Mouse (Mus musculus) thymus, adult 2 months (tissue): Measurements from ENCODE around the gene Zdhhc24. TPM values are rescaled to one million over a fixed set of nuclear protein-coding genes. Genes with fewer than 3 reads are reported as not detected.

ENCODE experiments used
- DNase-seq: peaks from one replicate; pipeline ENCODE4 v3.0.0; 2021
- H3K27ac ChIP-seq: fragments of 200-500 bp; 2 replicates; pipeline ENCODE4 v1.5.1; 2012; ENCODE audit warnings: low read length, control low read depth; ENCODE audit not compliant: control insufficient read depth, insufficient read depth
- H3K27me3 ChIP-seq: fragments of 200-500 bp; 2 replicates; pipeline ENCODE4 v1.6.1; 2012; ENCODE audit warnings: mild to moderate bottlenecking, low read length, moderate library complexity, mixed read lengths; ENCODE audit not compliant: control insufficient read depth, insufficient read depth
- H3K36me3 ChIP-seq: fragments of 200-500 bp; 2 replicates; pipeline ENCODE4 v1.6.1; 2012; ENCODE audit warnings: mild to moderate bottlenecking, low read length, moderate library complexity; ENCODE audit not compliant: control insufficient read depth, insufficient read depth
- H3K4me1 ChIP-seq: fragments of 200-500 bp; replicated peaks from 2 replicates; pipeline ENCODE4 v1.6.1; 2012; ENCODE audit warnings: low read length; ENCODE audit not compliant: control insufficient read depth, insufficient read depth
- H3K4me3 ChIP-seq: fragments of 200-500 bp; 2 replicates; pipeline ENCODE4 v1.5.1; 2012; ENCODE audit warnings: mild to moderate bottlenecking, low read length, control low read depth, moderate library complexity; ENCODE audit not compliant: control insufficient read depth, insufficient read depth
- CTCF ChIP-seq: fragments of 200-500 bp; IDR thresholded peaks from 2 replicates; pipeline ENCODE4 v1.5.1; 2012; ENCODE audit warnings: mild to moderate bottlenecking, control low read depth, low read length, moderate library complexity, borderline replicate concordance; ENCODE audit not compliant: control insufficient read depth, poor library complexity, insufficient read depth; ENCODE audit errors: extremely low read depth
- POLR2A ChIP-seq: fragments of 200-500 bp; IDR thresholded peaks from 2 replicates; pipeline ENCODE4 v1.6.1; 2012; ENCODE audit warnings: mild to moderate bottlenecking, low read length, control low read depth, moderate library complexity; ENCODE audit not compliant: control insufficient read depth, poor library complexity, insufficient read depth; ENCODE audit errors: extremely low read depth
- WGBS: fragments of 180-500 bp; shearing (Covaris S2); methylation state at CpG from one replicate; pipeline ENCODE4 v1.1.7; 2018; 5-methylcytosine and 5-hydroxymethylcytosine counted together
- polyA plus RNA-seq: library from polyadenylated mRNA; depleted of rRNA; stranded (reverse); fragments of >200 nt; gene quantifications from 2 replicates; pipeline ENCODE4 v1.2.3, GENCODE M21; 2012; rRNA removed

Gene Zdhhc24
- polyA plus RNA-seq = 53.0 and 53.5 TPM in 2 replicates

GRCm38 (mm10) chr19:4878405-4879323 is at the start of gene Zdhhc24:
Zdhhc24 (plus strand) TSS chr19:4878668.
- peak; percentile 79 for TF ChIP-seq POLR2A
- peak; percentile 46; the same call in 1 of the 2 replicates for TF ChIP-seq CTCF
- Histone ChIP-seq H3K4me1 (peaks cover 11% of the 10 kb centered on the region), H3K36me3 (no peaks in the 10 kb centered on the region), H3K27me3 (no peaks in the 10 kb centered on the region; the same call in 1 of the 2 replicates), H3K4me3 (peak within 1 kb of the TSS; percentile 86), H3K27ac (no peak within 1 kb of the TSS)
- under 1% methylated on average over 52 of the region's 52 CpGs for WGBS
- DNase-seq = peak; percentile 98

DNA sequence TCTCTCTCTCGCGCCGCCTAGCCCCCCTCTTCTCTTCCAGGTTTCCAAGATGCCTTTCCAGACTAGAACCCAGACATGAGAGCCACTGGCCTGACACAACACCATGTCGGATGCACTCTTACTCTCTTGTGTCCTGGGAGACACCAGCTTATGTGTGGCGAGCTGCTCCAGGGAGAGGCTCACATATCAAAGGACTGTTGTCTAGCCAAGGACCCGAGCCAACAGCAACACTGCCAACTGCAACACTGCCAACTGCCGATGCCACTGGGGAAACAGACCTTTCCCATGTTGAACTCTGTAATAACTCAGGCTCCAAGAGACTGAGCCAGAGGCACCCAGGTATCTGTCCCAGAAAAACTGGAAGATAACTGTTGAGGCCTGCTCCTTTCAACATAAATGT is 49.3 kb upstream of the Zdhhc24 start:
- Histone ChIP-seq H3K4me3 (no peak overlapping the region), H3K27me3 (no peaks in the 10 kb centered on the region), H3K4me1 (no peaks in the 10 kb centered on the region), H3K27ac (no peak overlapping the region), H3K36me3 (no peaks in the 10 kb centered on the region)
- WGBS = 94% methylated on average over 7 of the region's 7 CpGs
- TF ChIP-seq POLR2A = no peak
- DNase-seq = no peak

- Histone ChIP-seq H3K4me3 (no peak overlapping the region), H3K4me1 (peaks cover 7% of the 10 kb centered on the region), H3K27me3 (no peaks in the 10 kb centered on the region), H3K27ac (no peak overlapping the region), H3K36me3 (no peaks in the 10 kb centered on the region)
- WGBS = 95% methylated on average over 8 of the region's 8 CpGs
- DNase-seq = no peak
- no peak for TF ChIP-seq CTCF
Measured at GRCm38 (mm10) chr19:4833977-4834376, 44.5 kb upstream of the Zdhhc24 start.

DNA sequence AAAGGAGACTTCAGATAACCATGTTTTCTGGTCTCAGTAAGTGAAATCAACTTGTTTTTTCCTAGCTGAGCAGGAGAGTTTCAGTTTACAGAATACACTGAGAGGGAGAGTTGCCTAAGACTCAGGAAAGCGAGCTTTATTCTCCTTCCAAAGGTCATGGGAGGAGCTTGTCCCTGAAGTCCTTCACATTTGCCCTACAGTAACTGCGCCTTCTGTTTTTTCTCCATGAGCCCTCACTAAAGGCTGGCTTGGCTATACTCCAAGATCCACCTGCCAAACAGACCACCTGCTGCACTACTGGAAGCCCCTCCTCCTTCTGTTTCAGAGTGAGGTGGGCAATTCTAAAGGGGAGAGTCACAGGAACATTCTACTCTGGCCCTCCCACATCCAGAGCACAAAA is 42.4 kb upstream of the Zdhhc24 start:
- WGBS = 98% methylated on average over 2 of the region's 2 CpGs
- no peak for TF ChIP-seq POLR2A
- no peak for TF ChIP-seq CTCF
- Histone ChIP-seq H3K4me3 (no peak overlapping the region), H3K27ac (no peak overlapping the region), H3K4me1 (peaks cover 15% of the 10 kb centered on the region), H3K36me3 (no peaks in the 10 kb centered on the region), H3K27me3 (no peaks in the 10 kb centered on the region; the same call in 1 of the 2 replicates)
- no peak for DNase-seq

GRCm38 (mm10) chr19:4837049-4837448 is 41.4 kb upstream of the Zdhhc24 start:
- Histone ChIP-seq H3K36me3 (no peaks in the 10 kb centered on the region), H3K27me3 (no peaks in the 10 kb centered on the region; the same call in 1 of the 2 replicates), H3K4me1 (peaks cover 15% of the 10 kb centered on the region), H3K4me3 (no peak overlapping the region), H3K27ac (no peak overlapping the region)
- WGBS = 94% methylated on average over 6 of the region's 6 CpGs
- DNase-seq = no peak
- TF ChIP-seq POLR2A (no peak), CTCF (no peak)

DNA sequence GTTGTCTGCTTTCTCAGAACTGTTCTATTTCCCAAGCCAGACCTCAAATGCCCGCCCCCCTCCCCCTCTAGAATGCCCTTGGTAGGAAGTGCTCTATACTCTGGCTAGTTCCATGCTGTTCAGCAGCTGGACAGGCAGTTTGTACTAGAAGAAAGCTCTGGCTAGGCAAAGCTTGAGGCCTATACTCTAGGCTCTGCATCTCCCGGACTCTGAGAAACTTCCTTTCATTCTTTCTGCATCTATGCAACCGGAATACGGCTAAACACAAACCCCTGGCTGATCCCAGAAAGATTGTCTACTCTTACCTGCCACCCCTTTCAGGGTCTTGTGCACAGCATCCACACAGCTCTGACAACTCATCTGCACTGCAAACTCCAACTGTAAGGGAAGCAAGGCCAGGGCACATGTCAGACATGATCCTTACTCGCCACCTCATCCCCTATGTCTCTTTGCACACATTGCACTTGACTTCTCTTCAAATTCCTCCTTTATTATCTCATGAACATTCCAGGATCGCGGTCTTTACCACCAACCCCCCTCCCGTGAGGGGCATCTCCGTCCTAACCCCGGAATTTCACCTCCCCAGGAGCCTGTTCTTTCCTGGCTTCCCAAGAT is 39.8 kb upstream of the Zdhhc24 start:
- Histone ChIP-seq H3K36me3 (no peaks in the 10 kb centered on the region), H3K27ac (no peak overlapping the region), H3K4me1 (peaks cover 15% of the 10 kb centered on the region), H3K4me3 (peak overlapping the region; percentile 75), H3K27me3 (no peaks in the 10 kb centered on the region; the same call in 1 of the 2 replicates)
- TF ChIP-seq POLR2A (no peak), CTCF (no peak)
- DNase-seq = no peak
- 29% methylated on average over 10 of the region's 10 CpGs for WGBS
